Mouse (Mus musculus) ES-E14 (cell line): ENCODE data around the gene Lmx1b. TPM values are rescaled to one million over a fixed set of nuclear protein-coding genes. Genes with fewer than 3 reads are reported as not detected.
A peak's percentile ranks its signal among the peaks of the same experiment; 100 is the strongest.

Experiments
- DNase-seq: peaks from one replicate; pipeline ENCODE4 v3.0.0-alpha.2; 2013; ENCODE audit warnings: low read depth, low spot score
- H3K27ac ChIP-seq: 2 replicates; pipeline ENCODE4 v1.5.1; 2012; ENCODE audit warnings: low read depth, mild to moderate bottlenecking, low read length, moderate library complexity, mixed read lengths; ENCODE audit not compliant: poor library complexity, insufficient read depth, severe bottlenecking
- H3K36me3 ChIP-seq: 2 replicates; pipeline ENCODE4 v1.6.1; 2012; ENCODE audit warnings: mild to moderate bottlenecking, low read length, moderate library complexity, mixed read lengths; ENCODE audit not compliant: control insufficient read depth, poor library complexity, insufficient read depth, severe bottlenecking
- H3K4me1 ChIP-seq, 2 experiments: fragments of 150-350 bp in 1 of 2; sonication (generic) in 1 of 2; 2 replicates each; pipeline ENCODE4 v1.6.1; 2012; ENCODE audit warnings: low read length in 2 of 2, mild to moderate bottlenecking in 1 of 2, mixed read lengths in 1 of 2; ENCODE audit not compliant: control insufficient read depth in 2 of 2, insufficient read depth in 2 of 2, poor library complexity in 1 of 2
- H3K4me3 ChIP-seq, 2 experiments: fragments of 150-350 bp in 1 of 2; sonication (generic) in 1 of 2; 2 replicates each; pipeline ENCODE4 v1.5.1; 2012; ENCODE audit warnings: low read length in 2 of 2, low read depth in 1 of 2, mild to moderate bottlenecking in 1 of 2, mixed read lengths in 1 of 2; ENCODE audit not compliant: insufficient read depth in 1 of 2, poor library complexity in 1 of 2, severe bottlenecking in 1 of 2
- H3K9ac ChIP-seq: 2 replicates; pipeline ENCODE4 v1.6.1; 2012; ENCODE audit warnings: low read depth, mild to moderate bottlenecking, low read length, mixed read lengths; ENCODE audit not compliant: poor library complexity, insufficient read depth, severe bottlenecking
- H3K9me3 ChIP-seq: fragments of 150-350 bp; sonication (generic); 2 replicates; pipeline ENCODE4 v1.6.1; 2012; ENCODE audit warnings: low read depth, mild to moderate bottlenecking, low read length; ENCODE audit not compliant: control insufficient read depth, insufficient read depth
- CHD2 ChIP-seq: IDR thresholded peaks from 2 replicates; pipeline ENCODE4 v1.6.1; 2014; ENCODE audit warnings: mild to moderate bottlenecking, low read depth, low read length, inconsistent platforms
- HCFC1 ChIP-seq: IDR thresholded peaks from 2 replicates; pipeline ENCODE4 v1.6.1; 2012; ENCODE audit warnings: low read length, inconsistent platforms, borderline replicate concordance; ENCODE audit not compliant: insufficient read depth
- MAFK ChIP-seq: IDR thresholded peaks from 2 replicates; pipeline ENCODE4 v1.6.1; 2014; ENCODE audit warnings: mild to moderate bottlenecking, low read depth, low read length, inconsistent platforms; ENCODE audit not compliant: insufficient read depth
- ZC3H11A ChIP-seq: IDR thresholded peaks from 2 replicates; pipeline ENCODE4 v1.6.1; 2012; ENCODE audit warnings: low read depth, mild to moderate bottlenecking, inconsistent platforms, low read length, borderline replicate concordance
- ZNF384 ChIP-seq: IDR thresholded peaks from 2 replicates; pipeline ENCODE4 v1.6.1; 2012; ENCODE audit warnings: low read depth, low read length, inconsistent platforms
- in situ Hi-C, 2 experiments: fragments of 600-800 bp; cut with MboI; formaldehyde crosslinking; loops; one replicate each; pipeline ENCODE4 v1.15.1; 2025; ENCODE audit warnings: low sequenced_read_pairs in 2 of 2, inconsistent platforms in 1 of 2; ENCODE audit not compliant: unreplicated experiment in 2 of 2
- total RNA-seq: library from RNA; depleted of rRNA; stranded (reverse); fragments of 300-350 nt; gene quantifications from 2 replicates; pipeline ENCODE4 v1.2.3, GENCODE M21; 2012

Lmx1b gene
- total RNA-seq, 1 experiment, result 0.67 TPM

GRCm38 (mm10) chr2:33544781-33545566 lies 95.3 kb downstream of the Lmx1b start:
- Histone ChIP-seq H3K9me3 (no peaks in the 10 kb centered on the region), H3K27ac (no peak overlapping the region), H3K4me3 (peak overlapping the region; percentile 54 to 57; a peak in 3 of 4 replicates), H3K9ac (peak overlapping the region; percentile 26; the same call in 1 of the 2 replicates), H3K4me1 (peaks cover 0 to 6% of the 10 kb centered on the region in 2 experiments; a peak in 1 of 4 replicates), H3K36me3 (no peaks in the 10 kb centered on the region)
- in situ Hi-C loops, result no loop called here
- TF ChIP-seq ZNF384 (no peak), CHD2 (no peak), MAFK (no peak), ZC3H11A (no peak)
- DNase-seq, result no peak

GRCm38 (mm10) chr2:33544203-33544762 lies 96.0 kb downstream of the Lmx1b start:
- DNase-seq, result no peak
- Histone ChIP-seq H3K27ac (no peak overlapping the region), H3K9me3 (no peaks in the 10 kb centered on the region), H3K36me3 (no peaks in the 10 kb centered on the region), H3K4me1 (peaks cover 0 to 6% of the 10 kb centered on the region in 2 experiments; a peak in 1 of 4 replicates), H3K9ac (peak overlapping the region; percentile 26; the same call in 1 of the 2 replicates), H3K4me3 (peak overlapping the region; percentile 54 to 57)
- in situ Hi-C loops, result no loop called here
- TF ChIP-seq MAFK (no peak), ZNF384 (no peak), CHD2 (no peak), ZC3H11A (no peak), HCFC1 (no peak)

GRCm38 (mm10) chr2:33543429-33544202 lies 96.7 kb downstream of the Lmx1b start:
- H3K27ac ChIP-seq, result no peak overlapping the region
- H3K9me3 ChIP-seq, result no peaks in the 10 kb centered on the region
- in situ Hi-C loops, result no loop called here
- H3K36me3 ChIP-seq, result no peaks in the 10 kb centered on the region
- peaks cover 0 to 6% of the 10 kb centered on the region in 2 experiments; a peak in 1 of 4 replicates for H3K4me1 ChIP-seq
- peak overlapping the region in 1 of 2 experiments; percentile 54; a peak in 2 of 4 replicates for H3K4me3 ChIP-seq
- no peak overlapping the region for H3K9ac ChIP-seq
- TF ChIP-seq ZNF384, result no peak
- no peak for TF ChIP-seq CHD2
- no peak for TF ChIP-seq MAFK
- no peak for TF ChIP-seq HCFC1
- TF ChIP-seq ZC3H11A, result no peak
- DNase-seq, result no peak

- Histone ChIP-seq H3K4me3 (no peak overlapping the region), H3K9ac (no peak overlapping the region), H3K4me1 (peaks cover 0 to 6% of the 10 kb centered on the region in 2 experiments; a peak in 1 of 4 replicates), H3K36me3 (no peaks in the 10 kb centered on the region), H3K9me3 (no peaks in the 10 kb centered on the region), H3K27ac (no peak overlapping the region)
- TF ChIP-seq CHD2 (no peak), HCFC1 (no peak), MAFK (no peak), ZNF384 (no peak), ZC3H11A (no peak)
- in situ Hi-C loops, result no loop called here
- DNase-seq, result peak; percentile 74
Measured at GRCm38 (mm10) chr2:33542696-33543428, 97.4 kb downstream of the Lmx1b start.
